Mouse (Mus musculus) forebrain, embryonic 16.5 days (tissue): ENCODE measurements at regions not wholly inside any gene's neighbourhood (a gene's known extent, or its start where the extent isn't known, plus 50 kb on each side); places are given as distances from the start of the nearest gene placed in this dataset.

ENCODE experiments used
- ATAC-seq: fragments of 200-750 bp; cut with Nextera tagmentation; 2 replicates; pipeline ENCODE4 v1.8.0; 2017; ENCODE audit warnings: mild to moderate bottlenecking, moderate library complexity
- H3K27ac ChIP-seq: fragments of 300-500 bp; sonication (generic); 2 replicates; pipeline ENCODE4 v1.5.1; 2014; ENCODE audit warnings: low read length, control low read depth
- H3K27me3 ChIP-seq: fragments of 300-500 bp; sonication (generic); replicated peaks from 2 replicates; pipeline ENCODE4 v1.6.1; 2014; ENCODE audit warnings: low read length; ENCODE audit not compliant: control insufficient read depth, insufficient read depth
- H3K36me3 ChIP-seq: fragments of 300-500 bp; sonication (generic); 2 replicates; pipeline ENCODE4 v1.6.1; 2014; ENCODE audit not compliant: control insufficient read depth, insufficient read depth
- H3K4me1 ChIP-seq: fragments of 300-500 bp; sonication (generic); replicated peaks from 2 replicates; pipeline ENCODE4 v1.6.1; 2014; ENCODE audit warnings: low read length; ENCODE audit not compliant: control insufficient read depth, insufficient read depth
- H3K4me2 ChIP-seq: fragments of 300-500 bp; sonication (generic); 2 replicates; pipeline ENCODE4 v1.6.1; 2014; ENCODE audit warnings: mild to moderate bottlenecking, low read length, control low read depth
- H3K4me3 ChIP-seq: fragments of 300-500 bp; sonication (generic); replicated peaks from 2 replicates; pipeline ENCODE4 v1.5.1; 2014; ENCODE audit warnings: mild to moderate bottlenecking, low read length, control low read depth
- H3K9ac ChIP-seq: fragments of 300-500 bp; sonication (generic); replicated peaks from 2 replicates; pipeline ENCODE4 v1.6.1; 2014; ENCODE audit warnings: low read depth, low read length, control low read depth
- H3K9me3 ChIP-seq: fragments of 300-500 bp; sonication (generic); 2 replicates; pipeline ENCODE4 v1.6.1; 2016; ENCODE audit warnings: low read length; ENCODE audit not compliant: control insufficient read depth
- WGBS: fragments of 180-500 bp; shearing (Covaris S2); extraction: QIAGEN DNeasy Blood & Tissue Kit; methylation state at CpG from one replicate; pipeline ENCODE4 v1.1.7; 2014; 5-methylcytosine and 5-hydroxymethylcytosine counted together

DNA sequence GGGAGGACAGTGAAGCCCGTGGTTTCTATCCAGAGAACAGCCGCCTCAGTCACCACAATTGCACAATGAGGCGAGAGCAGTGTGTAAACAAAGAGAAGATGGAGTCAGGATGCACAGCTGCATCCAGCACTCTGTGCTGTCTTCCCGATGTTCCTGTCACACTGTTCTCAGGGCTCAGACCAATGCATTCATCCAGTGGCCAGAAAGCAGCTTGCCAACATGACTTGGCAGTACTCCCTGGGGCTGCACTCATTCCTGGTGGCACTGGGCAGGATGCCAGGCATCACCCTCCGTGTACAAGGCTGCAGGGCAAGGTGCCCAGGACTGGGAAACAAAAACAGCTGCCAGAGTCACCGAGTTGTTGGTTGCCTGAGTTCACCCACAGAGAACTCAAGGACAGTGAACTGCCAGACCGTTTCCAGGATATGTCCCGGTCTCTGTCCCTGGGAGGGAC lies 75.4 kb upstream of the Tnfsf11 start:
- Histone ChIP-seq H3K4me1 (peaks cover 11% of the 10 kb centered on the region), H3K9ac (peak overlapping the region; percentile 22; the same call in 1 of the 2 replicates), H3K27me3 (no peaks in the 10 kb centered on the region), H3K4me2 (peak overlapping the region; percentile 20; the same call in 1 of the 2 replicates), H3K4me3 (no peak overlapping the region), H3K36me3 (no peaks in the 10 kb centered on the region), H3K9me3 (no peaks in the 10 kb centered on the region), H3K27ac (peak overlapping the region; percentile 44; the same call in 1 of the 2 replicates)
- 16% methylated on average over 8 of the region's 8 CpGs for WGBS
- peak; percentile 93 for ATAC-seq

DNA sequence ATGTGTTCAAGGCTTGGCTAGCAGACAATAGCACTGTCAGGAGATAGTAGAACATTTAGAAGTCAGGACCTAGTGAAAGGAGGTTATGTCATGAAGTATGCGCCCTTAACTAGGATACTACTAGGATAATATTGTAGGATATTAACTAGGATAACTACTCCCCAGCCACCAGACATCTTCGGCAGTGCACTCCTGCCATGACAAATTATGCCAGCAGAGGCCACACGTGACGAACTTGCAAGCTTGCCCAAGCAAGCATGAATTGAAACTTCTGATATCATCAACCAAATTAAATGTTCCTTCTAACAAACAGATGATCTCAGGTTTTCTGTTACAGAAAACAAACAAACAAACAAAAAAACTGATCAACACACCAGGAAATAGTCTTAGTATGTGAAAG lies 72.2 kb upstream of the Tnfsf11 start:
- no peak overlapping the region for H3K9ac ChIP-seq
- H3K4me3 ChIP-seq, result no peak overlapping the region
- 86% methylated on average over 4 of the region's 4 CpGs for WGBS
- H3K4me2 ChIP-seq, result no peak overlapping the region
- no peaks in the 10 kb centered on the region; the same call in 1 of the 2 replicates for H3K9me3 ChIP-seq
- no peaks in the 10 kb centered on the region for H3K36me3 ChIP-seq
- ATAC-seq, result no peak
- H3K4me1 ChIP-seq, result peaks cover 11% of the 10 kb centered on the region
- no peak overlapping the region for H3K27ac ChIP-seq
- H3K27me3 ChIP-seq, result no peaks in the 10 kb centered on the region

DNA sequence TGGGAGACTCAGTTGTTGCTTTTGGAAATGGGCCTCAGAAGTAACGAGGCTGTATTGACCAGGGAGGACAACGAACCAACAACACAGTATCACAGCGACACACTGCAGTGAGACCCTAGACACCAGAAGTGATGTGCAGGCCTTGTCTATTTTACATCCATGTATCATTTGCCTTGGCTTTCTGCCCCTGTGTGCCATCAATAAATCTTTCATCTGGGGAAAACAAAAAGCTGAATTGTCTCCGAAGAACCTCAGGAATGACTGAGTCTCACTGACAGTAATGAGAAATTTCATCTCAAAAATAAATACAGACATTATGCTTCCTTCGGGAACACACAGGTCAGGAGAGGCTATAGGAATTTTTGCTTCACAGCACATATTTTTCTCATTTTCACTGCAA lies 68.7 kb upstream of the Tnfsf11 start:
- Histone ChIP-seq H3K4me3 (no peak overlapping the region), H3K4me2 (no peak overlapping the region), H3K9ac (no peak overlapping the region), H3K27ac (no peak overlapping the region), H3K36me3 (no peaks in the 10 kb centered on the region), H3K4me1 (no peaks in the 10 kb centered on the region), H3K27me3 (no peaks in the 10 kb centered on the region), H3K9me3 (no peaks in the 10 kb centered on the region; the same call in 1 of the 2 replicates)
- no peak for ATAC-seq
- WGBS, result 78% methylated on average over 5 of the region's 5 CpGs

DNA sequence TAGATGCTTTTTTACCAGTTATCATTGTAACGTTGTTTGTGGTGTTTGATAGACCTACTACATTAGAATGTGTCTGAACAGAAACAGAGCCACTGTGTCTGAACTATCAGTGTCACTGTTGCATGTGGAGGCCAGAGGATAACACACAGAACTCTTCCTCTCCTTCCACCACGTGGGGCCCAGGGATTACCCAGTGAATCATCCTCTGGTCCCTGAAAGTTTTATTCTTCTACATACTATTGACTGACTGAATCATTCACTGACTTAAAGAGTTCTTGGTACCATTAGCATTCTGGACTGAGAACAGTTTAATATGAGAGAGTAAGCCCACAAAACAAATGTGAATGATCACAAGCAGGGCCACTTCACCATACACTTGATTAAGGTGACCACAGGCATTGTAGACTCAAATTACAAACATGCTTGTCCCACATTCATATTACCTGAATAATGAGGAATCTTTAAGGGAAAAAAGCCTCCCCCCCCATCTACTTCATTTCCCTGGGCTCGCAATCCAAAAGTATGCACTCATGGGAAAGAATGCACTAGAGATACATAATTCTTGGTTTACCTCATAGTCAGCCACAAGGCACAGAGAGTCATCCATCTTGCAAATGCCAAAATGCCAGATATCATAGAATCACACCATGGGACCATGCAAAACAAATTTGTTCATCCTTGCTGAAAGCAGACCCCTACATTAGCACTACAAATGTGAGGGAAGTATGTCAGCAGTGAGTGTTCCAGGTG lies 68.1 kb upstream of the Tnfsf11 start:
- no peaks in the 10 kb centered on the region; the same call in 1 of the 2 replicates for H3K9me3 ChIP-seq
- no peaks in the 10 kb centered on the region for H3K36me3 ChIP-seq
- no peak for ATAC-seq
- no peak overlapping the region for H3K4me3 ChIP-seq
- H3K4me2 ChIP-seq, result no peak overlapping the region
- H3K27ac ChIP-seq, result no peak overlapping the region
- H3K4me1 ChIP-seq, result no peaks in the 10 kb centered on the region
- WGBS, result 80% methylated on average over 3 of the region's 3 CpGs
- H3K27me3 ChIP-seq, result no peaks in the 10 kb centered on the region
- H3K9ac ChIP-seq, result no peak overlapping the region

DNA sequence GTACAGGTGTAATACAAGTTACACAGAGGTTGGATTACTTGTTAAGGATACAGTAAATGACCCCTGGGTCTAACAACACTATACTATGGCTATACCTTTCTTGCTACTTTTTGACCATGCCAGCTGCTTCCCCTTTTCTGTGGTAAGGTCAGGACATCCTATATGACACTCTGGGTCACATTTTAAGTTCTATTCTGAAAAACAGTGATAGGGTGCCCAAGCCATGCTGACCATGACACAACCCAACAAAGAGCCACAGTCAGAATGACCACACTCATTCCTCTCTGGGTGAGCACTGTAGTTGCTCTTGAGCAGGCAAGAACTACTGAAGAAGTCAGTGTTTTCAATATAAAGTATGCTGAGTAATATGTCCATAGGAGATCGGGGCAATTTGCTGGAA lies 64.3 kb upstream of the Tnfsf11 start:
- ATAC-seq, result no peak
- no peak overlapping the region for H3K4me2 ChIP-seq
- 87% methylated on average over 1 of the region's 1 CpGs for WGBS
- H3K27me3 ChIP-seq, result no peaks in the 10 kb centered on the region
- H3K4me3 ChIP-seq, result no peak overlapping the region
- H3K4me1 ChIP-seq, result no peaks in the 10 kb centered on the region
- H3K9ac ChIP-seq, result no peak overlapping the region
- H3K27ac ChIP-seq, result no peak overlapping the region
- H3K36me3 ChIP-seq, result no peaks in the 10 kb centered on the region
- H3K9me3 ChIP-seq, result no peaks in the 10 kb centered on the region; the same call in 1 of the 2 replicates

DNA sequence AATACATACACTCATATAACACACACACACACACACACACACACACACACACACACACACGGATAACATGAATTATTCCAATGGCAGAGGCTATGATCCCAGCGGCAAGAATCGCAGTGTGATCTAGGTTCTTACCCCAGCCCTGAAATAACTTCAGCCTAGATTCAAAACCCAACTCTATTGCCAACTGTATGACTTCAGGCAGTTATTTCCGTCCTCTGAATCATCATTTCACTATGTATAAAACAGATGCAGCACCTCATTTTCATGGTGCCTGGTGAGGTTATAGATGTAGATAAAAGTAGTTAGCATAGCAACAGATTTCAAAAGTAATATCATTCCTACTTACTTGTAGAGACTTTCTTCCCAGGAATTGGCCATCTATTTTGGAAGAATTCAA lies 61.0 kb upstream of the Tnfsf11 start:
- Histone ChIP-seq H3K27ac (no peak overlapping the region), H3K36me3 (no peaks in the 10 kb centered on the region), H3K4me3 (no peak overlapping the region), H3K4me2 (no peak overlapping the region), H3K9me3 (no peaks in the 10 kb centered on the region), H3K9ac (no peak overlapping the region), H3K27me3 (no peaks in the 10 kb centered on the region), H3K4me1 (no peaks in the 10 kb centered on the region)
- no peak for ATAC-seq
- WGBS, result 92% methylated on average over 4 of the region's 4 CpGs

DNA sequence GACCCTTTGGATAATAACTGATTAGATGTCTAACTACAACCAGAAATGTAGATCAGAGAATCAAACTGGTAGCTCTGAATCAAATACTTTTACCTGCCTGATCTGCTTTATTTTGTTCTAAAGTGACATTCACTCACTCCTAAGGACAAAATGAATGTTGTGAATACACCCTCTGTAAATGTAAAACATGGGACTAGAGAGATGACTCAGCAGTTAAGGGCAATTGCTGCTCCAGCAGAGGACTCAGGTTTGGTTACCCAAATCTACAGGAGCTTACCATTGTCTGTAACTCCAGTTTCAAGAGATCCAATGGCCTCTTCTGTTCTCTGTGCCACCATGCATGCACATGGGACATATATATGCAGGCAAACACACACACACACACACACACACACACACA lies 57.0 kb upstream of the Tnfsf11 start:
- Histone ChIP-seq H3K4me2 (no peak overlapping the region), H3K4me1 (no peaks in the 10 kb centered on the region), H3K27me3 (no peaks in the 10 kb centered on the region), H3K9me3 (no peaks in the 10 kb centered on the region), H3K27ac (no peak overlapping the region), H3K9ac (no peak overlapping the region), H3K4me3 (no peak overlapping the region), H3K36me3 (no peaks in the 10 kb centered on the region)
- ATAC-seq, result no peak

DNA sequence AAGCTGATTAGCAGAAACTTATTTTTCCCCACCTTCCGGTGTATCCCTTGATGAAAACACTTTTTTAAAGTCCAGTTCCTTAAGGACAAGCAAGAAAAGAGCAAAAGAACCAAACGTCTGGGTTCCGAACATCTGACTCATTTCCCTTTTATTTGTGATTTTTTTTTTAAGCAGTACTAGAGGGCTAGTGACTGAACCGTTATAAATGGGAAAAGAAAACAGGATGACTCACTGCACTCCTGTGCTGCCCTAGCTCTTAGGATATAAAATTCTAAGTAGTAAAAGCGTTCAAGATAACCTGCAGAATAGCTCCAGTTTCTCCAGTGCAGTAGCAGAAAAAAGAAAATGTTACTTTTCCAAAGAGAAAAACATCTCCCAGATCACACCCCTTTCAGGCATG lies 55.3 kb upstream of the Tnfsf11 start:
- WGBS, result 81% methylated on average over 5 of the region's 5 CpGs
- no peaks in the 10 kb centered on the region for H3K27me3 ChIP-seq
- no peaks in the 10 kb centered on the region for H3K36me3 ChIP-seq
- no peak overlapping the region for H3K4me2 ChIP-seq
- H3K9me3 ChIP-seq, result no peaks in the 10 kb centered on the region
- no peaks in the 10 kb centered on the region for H3K4me1 ChIP-seq
- ATAC-seq, result no peak
- no peak overlapping the region for H3K27ac ChIP-seq
- H3K9ac ChIP-seq, result no peak overlapping the region
- no peak overlapping the region for H3K4me3 ChIP-seq
